Mouse (Mus musculus) brain, embryonic 14.5 days (tissue): ENCODE results near the gene Cpvl.

Experiments
- CTCF ChIP-seq: fragments of 200-500 bp; IDR thresholded peaks from 2 replicates; pipeline ENCODE4 v1.5.1; 2012; ENCODE audit warnings: inconsistent platforms, mild to moderate bottlenecking, moderate library complexity, borderline replicate concordance; ENCODE audit not compliant: insufficient read depth, insufficient read length; ENCODE audit errors: extremely low read depth
- POLR2A ChIP-seq: fragments of 200-500 bp; IDR thresholded peaks from 2 replicates; pipeline ENCODE4 v1.6.1; 2012; ENCODE audit warnings: mild to moderate bottlenecking, inconsistent platforms, borderline replicate concordance; ENCODE audit not compliant: poor library complexity, insufficient read depth, insufficient read length, severe bottlenecking; ENCODE audit errors: extremely low read depth

DNA sequence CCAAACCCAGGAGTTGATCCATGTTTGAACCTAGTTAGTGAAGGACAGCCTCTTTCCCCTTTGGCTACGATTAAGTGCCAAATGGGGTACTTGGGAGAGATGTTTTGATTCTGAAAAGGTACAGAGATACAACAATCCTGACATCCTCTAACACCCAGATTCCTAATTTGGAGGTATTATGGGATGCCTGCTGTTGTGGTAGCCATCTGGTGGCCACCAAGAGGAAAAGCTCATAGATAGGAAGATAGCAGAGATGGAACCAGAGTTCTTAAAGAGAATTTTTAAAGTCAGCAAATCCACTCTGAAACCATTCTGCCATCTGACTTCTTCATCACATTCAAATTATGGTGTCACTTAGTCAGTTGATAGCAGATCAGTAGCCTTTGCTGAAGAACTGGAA is 33.7 kb upstream of the Cpvl start:
- TF ChIP-seq CTCF = no peak
- TF ChIP-seq POLR2A = no peak
